Mouse (Mus musculus): Measurements from ENCODE around the gene Kcnq5.

GRCm38 (mm10) chr1:21506665-21507064 is 455.1 kb downstream of the Kcnq5 start:
- TF ChIP-seq POLR2A (IDR thresholded peaks at IDR 0.05; ENCODE audit: insufficient read depth, low read length) = no peak
- TF ChIP-seq CTCF (IDR thresholded peaks at IDR 0.05; ENCODE audit: low read depth, low read length) = no peak
- no peak for TF ChIP-seq EP300 (IDR thresholded peaks at IDR 0.05; ENCODE audit: insufficient read depth, low read depth, low read length)

All from ES-Bruce4 (cell line).